Mouse (Mus musculus) kidney, postnatal 25 days (tissue): Measurements from ENCODE around the gene Fyttd1.
"Not testable (repeated sequence)": the region's sequence is repeated elsewhere in the genome, so short reads cannot be mapped to it uniquely, and the experiment has no call there.

Experiments used
- DNase-seq, 2 experiments: peaks; one replicate each; pipeline ENCODE4 v3.0.0; 2021; ENCODE audit warnings: mixed read lengths in 2 of 2

Fyttd1 gene

GRCm38 (mm10) chr16:32877343-32878156 is at the start of gene Fyttd1, which contains the start of gene Rubcn:
Fyttd1 (plus strand) TSS chr16:32877500.
Rubcn (minus strand) TSS chr16:32877766.
- DNase-seq = peak; percentile 94 to 98

GRCm38 (mm10) chr16:32829104-32829503 is 48.2 kb upstream of the Fyttd1 start:
- no peak for DNase-seq

DNA sequence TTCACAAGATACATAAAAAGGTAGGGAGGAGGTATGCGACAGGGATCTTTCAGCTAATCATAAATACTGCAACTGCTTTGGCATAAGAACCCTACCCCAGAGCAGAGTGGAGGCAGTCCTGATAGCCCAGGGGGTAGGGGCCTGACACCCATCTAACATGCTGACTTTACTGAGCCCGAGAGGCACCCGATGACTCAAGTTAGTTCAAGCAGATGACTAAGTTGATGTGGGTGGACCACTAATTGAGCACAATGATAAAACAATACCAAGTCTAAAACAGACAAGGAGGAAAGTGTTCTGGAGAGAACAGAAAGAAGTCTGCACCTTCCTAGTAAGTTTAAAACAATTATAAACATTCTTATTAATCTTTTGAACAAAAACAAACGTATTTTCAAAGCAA is 45.8 kb upstream of the Fyttd1 start:
- no peak for DNase-seq

- DNase-seq = no peak
Measured at GRCm38 (mm10) chr16:32847103-32847502, 30.2 kb upstream of the Fyttd1 start.

DNA sequence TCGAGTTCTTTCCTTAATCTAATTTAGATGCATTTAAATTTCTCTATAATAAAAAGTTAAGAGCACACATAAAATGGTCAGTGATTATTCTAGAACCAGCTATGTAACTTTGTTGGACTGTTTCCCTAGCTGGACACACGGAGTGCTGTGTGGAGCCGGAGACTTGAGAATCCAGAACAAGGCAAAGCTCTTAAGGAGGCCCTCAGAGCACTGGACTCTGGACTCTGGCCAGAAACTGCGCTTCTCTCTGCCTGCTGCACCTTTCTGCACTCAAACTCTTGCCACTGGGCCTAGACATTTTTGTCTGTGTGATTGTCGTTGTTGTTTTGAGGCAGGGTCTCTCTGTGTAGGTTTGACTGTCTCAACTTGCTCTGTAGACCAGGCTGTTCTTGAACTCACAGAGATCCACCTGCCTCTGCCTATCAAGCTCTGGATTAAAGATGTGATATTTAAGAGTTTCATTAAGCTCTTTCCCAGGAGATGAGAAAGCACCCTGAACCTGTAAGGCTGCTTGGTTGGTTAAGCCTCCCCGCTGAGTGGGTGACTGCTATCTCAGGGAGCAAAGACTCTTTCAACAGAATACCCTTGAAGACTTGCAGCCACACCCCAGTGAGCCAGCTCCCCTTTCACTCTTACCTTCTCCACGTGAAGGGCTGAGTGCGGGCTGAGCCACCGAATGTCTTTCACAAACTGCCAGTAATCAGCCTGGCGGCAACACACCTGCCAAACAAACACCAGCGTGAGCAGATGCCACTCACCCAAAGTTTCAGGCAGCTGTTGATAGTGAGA is 28.1 kb upstream of the Fyttd1 start:
- peak; percentile 70 to 79 for DNase-seq

DNA sequence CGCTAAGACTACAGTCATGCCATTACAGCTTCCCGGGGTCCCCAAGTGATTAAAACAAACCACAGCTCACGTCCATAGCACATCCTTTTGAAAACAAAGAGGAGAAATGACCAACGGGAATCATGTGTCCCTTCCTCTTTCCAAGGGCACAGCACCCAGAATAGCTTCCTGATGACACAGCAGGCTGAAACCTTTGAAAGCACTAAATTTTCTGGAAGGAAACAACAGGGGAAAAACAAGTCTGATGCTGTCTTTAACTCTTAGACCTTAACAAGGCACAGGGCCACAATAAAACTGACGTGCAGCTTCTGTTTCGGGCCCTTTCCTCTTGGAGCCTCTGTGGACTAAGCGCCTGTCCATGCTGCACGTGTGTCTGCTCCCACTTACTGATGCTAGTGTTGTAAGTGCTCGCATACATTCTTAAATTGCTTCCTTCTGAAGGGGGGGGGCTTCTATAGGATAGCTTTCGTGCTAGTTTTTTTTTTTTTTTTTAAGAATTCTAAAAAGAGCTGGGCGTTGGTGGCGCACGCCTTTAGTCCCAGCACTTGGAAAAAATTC is 23.7 kb upstream of the Fyttd1 start:
- peak in 1 of 2 experiments; percentile 36 for DNase-seq

DNA sequence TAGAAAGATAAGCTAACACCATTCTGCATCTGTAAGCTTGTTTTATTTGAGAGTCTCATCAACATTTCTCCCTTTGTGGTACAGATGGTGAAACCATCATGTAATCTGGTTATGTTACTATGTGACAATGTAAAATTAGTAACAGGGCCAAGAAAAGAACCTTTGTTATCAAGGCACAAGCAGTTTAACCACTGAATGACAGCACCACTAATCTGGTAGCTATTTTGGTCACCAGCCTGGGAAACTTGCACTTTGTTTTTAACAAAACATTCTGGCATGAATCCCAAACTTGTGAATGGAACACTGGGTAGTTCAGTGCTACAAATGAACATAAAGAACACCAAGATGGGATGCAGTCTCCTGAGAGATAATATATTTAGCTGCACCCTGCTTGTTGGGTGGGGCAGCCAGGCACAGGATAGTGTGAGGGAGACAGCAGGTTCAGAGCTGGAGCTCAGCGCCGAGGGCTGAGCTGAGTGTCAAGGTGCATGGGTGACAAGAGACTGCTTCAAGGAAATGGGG is 23.2 kb upstream of the Fyttd1 start:
- DNase-seq = no peak

GRCm38 (mm10) chr16:32856751-32857150 is 20.5 kb upstream of the Fyttd1 start:
- DNase-seq = no peak

DNA sequence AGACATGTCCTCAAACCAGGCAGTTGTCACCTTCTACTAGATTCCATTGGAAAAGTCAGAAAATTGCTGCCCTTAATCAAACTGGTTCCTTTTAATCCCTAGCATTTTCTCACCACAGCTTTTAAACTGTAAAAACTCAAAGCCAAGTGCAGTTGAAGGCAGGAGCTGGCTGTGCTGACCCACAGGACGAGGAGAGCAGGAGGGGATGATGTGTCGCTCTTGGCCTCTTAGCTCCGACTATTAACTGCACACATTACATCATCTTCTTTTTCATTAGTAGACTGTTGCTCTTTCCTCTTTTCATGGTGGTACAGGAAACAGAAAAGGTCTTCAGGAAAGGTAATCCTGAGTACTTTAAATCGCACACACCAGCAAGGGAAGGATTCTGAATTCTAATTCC is 18.9 kb upstream of the Fyttd1 start:
- DNase-seq = no peak

DNA sequence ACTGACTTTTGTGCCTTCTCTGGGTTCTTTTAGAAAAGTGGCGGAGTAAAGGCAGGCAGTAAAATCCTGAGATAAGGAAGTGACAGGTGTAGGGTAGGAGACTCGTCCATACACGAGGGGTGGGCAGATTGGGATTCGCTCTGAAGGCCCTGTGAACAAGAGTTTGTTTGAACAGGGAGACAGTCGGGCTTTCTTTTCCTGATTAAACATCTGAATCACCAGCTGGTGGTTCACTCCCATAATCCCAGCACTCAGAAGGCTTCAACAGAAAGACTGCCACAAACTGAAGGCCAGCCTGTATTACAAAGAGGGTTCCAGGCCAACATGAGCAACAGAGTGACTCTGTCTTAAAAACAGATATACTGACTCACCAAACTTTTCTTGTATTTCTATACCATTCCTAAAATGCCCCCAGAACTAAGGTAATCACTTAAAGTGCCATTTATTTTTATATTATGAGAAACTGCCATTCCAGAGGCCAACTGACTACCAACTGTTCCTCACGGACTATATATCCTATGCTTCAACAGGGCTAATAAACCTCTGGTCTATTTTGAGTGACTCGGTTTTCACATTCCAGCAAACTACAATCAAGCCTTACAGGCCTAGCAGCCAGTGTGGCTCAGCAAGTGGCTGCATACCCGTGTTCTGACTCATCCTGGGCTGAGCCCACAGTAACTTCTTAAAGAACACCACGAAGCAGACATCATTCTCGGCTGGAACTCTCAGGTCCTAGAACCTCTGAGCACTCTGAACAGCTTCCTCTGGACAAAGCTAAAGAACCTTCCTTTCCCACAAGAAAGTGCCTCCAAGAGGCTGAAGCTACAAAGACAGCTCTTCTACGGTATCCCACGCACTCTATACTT is 18.3 kb upstream of the Fyttd1 start:
- no peak for DNase-seq

- DNase-seq = no peak
Measured at GRCm38 (mm10) chr16:32861813-32862385, 15.4 kb upstream of the Fyttd1 start.

DNA sequence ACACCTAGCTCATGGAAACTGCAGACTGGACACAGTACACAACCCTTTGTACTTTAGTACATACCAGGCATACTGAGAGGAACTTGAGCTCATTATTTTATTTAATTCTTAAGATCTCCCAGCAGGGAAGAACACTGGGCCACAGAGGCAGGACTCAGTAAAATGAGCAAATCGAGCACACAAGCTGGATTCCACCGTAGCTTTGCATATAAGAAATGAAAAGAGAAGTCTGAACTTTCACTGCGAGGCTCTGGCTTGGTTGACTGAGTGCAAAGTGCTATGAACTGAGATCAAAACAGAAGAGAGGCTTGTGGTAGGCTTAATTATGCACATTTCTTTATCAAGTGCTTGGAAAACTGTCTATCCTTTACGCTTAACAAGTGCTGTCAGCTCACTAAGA is 11.9 kb upstream of the Fyttd1 start:
- DNase-seq = no peak

- DNase-seq = no peak
Measured at GRCm38 (mm10) chr16:32866713-32867112, 10.6 kb upstream of the Fyttd1 start.

GRCm38 (mm10) chr16:32867919-32868552 is 9.3 kb upstream of the Fyttd1 start:
- peak; percentile 91 to 95 for DNase-seq

DNA sequence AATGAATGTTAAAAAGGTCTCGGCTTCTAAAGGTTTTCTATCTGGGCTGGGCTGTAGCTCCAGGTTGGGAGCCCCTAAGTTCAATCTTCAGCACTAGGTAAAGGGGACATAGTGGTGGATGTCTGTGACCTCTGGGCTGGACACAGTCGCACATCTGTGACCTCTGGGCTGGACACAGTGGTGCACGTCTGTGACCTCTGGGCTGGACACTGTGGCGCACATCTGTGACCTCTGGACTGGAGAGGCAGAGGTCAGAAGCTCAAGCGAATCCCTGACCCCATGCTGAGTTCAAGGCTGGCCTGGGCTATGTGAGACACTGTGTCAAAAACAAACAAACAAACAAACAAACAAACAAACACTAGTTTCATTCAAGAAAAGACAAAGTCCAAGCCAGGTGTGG is 7.1 kb upstream of the Fyttd1 start:
- no peak for DNase-seq

DNA sequence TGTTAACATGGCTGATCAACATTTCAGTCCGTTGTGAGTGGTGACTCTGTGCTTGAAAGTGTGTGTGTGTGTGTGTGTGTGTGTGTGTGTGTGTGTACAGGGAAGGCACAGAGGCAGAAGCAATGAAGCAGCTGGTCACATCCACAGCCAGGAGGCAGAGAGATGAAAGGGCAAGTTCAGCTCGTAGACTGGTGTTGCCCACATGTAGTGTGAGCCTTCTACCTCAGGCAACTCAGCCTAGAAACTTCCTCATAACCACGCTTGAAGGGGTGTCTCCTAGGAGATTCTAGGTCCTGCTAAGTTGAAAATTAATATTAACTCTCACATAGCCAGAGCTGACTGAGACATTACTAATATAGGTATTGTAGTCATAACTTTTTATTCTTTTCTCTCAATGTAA is 3.9 kb upstream of the Fyttd1 start:
- DNase-seq = peak; percentile 15 to 50

DNA sequence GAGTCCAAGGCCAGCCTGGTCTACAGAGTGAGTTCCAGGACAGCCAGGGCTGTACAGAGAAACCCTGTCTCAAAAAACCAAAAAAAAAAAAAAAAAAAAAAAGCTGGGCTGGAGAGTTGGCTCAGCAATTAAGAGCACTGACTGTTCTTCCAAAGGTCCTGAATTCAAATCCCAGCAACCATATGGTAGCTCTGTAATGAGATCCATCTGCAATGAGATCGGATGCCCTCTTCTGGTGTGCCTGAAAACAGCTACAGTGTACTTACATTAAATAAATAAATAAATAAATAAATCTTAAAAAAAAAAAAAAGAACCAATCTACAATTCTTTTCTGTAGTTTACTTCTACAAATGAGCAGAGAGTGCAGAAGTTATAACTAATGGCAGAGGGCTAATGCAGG is 2.0 kb upstream of the Fyttd1 start:
- not testable (repeated sequence) for DNase-seq

- peak; percentile 45 to 56 for DNase-seq
Measured at GRCm38 (mm10) chr16:32875847-32876246, 1.5 kb upstream of the Fyttd1 start.

DNA sequence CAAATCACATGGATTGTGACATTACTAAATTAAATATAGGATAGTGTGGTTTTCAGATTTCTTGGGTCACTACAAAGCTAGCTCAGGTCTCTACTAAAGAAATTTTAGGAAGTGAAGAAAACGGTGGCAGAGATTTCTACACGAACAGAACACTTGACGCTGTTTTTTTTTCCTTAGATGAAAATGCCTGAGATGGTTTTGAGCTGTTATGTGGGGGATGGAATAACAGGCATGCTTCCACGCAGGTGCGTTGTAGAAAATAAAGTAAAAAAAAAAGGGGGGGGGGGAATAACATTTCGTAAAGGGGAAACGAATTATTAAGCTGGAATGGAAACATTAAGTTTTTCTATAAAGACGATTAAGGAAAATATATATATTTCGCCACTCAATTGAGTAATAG is 469 bp upstream of the Fyttd1 start:
- no peak for DNase-seq

DNA sequence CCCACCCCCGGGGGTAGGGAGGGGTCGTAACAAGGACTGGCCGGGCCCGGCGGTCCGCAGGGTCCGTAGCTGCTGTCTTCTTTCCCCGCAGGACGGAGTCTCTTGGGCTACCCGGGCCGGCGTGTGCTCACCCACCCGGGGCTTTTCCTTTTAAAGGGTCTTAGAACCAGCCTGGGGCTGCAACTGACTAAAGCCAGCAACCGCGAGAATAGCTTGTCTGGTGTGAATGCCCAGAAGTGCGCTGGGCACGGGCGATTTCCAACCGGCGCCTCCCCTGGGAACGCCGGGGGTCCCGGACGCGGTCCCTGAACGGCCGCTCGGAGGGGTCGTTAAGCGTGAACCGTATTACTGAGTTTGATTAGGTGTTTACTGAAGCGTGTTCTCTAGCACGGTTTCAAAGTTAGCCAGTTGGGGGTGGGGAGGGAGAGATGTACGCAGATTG is 878 bp downstream of the Fyttd1 start:
- DNase-seq = peak in 1 of 2 experiments; percentile 45
